Mouse (Mus musculus) heart, postnatal 14 days (tissue): ENCODE data around the gene Gm6217. TPM values are rescaled to one million over a fixed set of nuclear protein-coding genes. Genes with fewer than 3 reads are reported as not detected.
"Not testable (repeated sequence)": the region's sequence is repeated elsewhere in the genome, so short reads cannot be mapped to it uniquely, and the experiment has no call there.

Experiments
- DNase-seq, 2 experiments: peaks; one replicate each; pipeline ENCODE4 v3.0.0; 2021 to 2022
- intact Hi-C: fragments of 180-260 bp; cut with DNase I; formaldehyde crosslinking; loops from one replicate; pipeline ENCODE4 v1.15.1; 2025
- long read RNA-seq, 2 experiments: library from polyadenylated mRNA; stranded (forward); transcript quantifications; one replicate each; pipeline ENCODE4 v2.0.0; 2021
- total RNA-seq, 2 experiments: library from RNA; stranded (reverse); gene quantifications; 2 replicates each; pipeline ENCODE4 v1.2.3; 2021

Gene Gm6217
- not detected for total RNA-seq
- long read RNA-seq, experiment 1 = 0 reads
- long read RNA-seq, experiment 2 = 0 reads

DNA sequence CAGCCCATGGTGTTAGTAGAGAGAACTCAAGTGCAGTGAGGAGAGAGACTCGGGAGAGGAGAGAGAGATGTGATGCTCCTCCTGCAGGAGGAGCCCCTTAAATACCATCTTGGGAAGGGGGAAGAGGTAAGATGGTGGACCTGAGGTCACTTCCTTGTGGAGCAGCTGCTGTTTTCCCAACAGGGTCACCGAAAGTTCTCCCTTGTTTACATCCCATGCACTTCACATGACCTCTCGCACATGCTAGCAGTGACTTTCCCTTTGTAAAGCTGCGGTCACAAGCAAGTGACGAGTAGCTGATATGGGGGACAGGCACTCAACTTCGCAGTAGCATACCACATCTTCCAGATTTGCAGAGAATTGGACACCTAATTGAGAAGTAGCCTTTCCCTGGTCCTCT, at the start of gene Gm6217:
Gm6217 (minus strand) TSS at position 74 of the 400 bp plus-strand sequence.
- DNase-seq, intact Hi-C loops: not testable (repeated sequence)

DNA sequence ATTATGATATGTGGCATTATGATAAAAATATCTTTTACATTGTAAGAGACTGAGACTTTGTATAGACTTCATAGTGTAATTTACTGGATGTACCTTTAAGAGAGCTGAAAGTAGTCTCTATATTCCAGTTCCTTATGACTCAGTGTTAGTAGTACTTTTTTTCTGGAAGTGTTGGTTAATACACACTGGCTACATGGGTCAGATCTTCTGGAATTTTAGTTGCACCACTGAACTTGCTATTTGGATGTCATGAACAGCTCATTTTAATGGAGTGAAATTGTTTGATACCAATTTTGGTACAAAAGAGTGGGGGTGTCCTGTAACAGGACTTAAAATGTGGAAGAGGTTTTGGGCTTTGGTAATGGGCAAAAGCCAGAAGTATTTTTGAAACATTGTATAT, 46.6 kb upstream of the Gm6217 start:
- intact Hi-C loops = no loop called here
- DNase-seq = no peak

DNA sequence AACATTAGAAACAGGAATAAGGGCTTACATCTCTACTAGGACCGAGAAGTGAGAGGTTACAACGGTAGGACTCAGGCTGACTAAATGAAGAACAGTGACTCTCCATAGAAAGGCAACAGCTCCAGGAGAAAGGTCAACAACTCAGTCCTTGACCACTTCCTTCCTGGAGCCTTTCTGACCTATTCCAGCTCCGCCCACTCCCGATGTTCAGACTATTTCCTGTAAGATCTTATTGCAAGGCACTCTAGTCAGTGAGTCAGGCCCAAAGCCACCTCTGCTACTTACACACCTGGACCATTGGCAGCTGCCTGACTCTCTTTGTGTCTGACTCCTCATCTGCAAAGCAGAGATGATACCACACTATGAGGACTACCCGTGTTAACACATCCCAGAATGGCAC, 44.6 kb upstream of the Gm6217 start:
- intact Hi-C loops = no loop called here
- no peak for DNase-seq

DNA sequence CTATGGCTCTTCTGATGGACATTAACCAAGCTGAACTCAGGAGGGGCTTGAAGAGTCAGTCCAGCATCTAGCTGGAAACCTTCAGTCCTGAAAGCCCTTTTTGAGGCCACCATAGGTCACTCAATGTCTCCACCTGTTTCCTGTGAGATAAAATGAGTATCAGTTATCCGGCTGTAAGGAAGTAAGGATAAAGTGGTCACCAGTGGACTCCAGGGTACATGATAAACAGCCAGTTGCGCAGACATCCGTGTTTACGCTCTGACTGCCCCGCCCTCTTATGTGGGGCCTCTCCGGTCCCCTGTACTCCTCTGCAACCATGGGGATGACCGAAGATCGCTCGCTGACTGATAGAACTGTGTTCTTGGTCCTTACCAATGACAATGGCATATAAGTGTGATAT, 43.1 kb upstream of the Gm6217 start:
- intact Hi-C loops = no loop called here
- DNase-seq = no peak

DNA sequence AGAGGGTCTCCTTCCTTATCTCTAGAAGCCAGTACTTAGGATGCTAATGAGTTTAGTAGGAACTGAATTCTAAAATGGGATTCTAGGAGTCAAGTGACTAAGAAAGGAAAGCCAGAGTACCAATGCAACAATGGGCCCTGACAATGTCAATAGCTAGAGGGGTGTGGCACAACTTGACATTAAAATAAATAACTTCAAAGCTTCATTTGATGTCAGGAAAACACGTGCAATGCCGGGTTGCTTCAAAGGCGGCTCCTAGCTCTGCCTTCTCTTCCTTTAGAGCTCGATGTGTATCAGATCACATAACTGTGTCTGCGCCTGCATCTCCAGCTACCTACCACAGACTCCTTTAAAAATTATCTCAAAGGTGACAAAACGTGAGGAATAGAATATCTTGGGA, 42.7 kb upstream of the Gm6217 start:
- intact Hi-C loops = no loop called here
- no peak for DNase-seq

DNA sequence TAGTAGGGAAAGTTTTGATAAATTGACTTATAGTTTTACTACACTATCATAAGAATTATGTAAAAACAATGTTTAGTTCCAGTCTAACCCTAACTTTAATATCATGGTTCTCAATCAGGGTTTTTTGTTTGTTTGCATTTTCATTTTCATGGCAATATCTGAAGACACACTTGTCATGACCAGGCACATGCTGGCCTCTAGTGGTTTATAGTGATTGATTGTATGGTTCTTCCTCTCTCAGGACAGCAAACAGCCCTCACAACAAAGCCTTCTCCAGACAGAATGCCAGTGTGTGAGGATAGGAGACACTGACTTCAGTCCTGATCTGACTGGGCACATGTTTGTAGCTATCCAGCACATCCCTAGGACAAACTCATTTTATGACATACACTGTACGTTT, 42.0 kb upstream of the Gm6217 start:
- intact Hi-C loops = no loop called here
- no peak for DNase-seq

DNA sequence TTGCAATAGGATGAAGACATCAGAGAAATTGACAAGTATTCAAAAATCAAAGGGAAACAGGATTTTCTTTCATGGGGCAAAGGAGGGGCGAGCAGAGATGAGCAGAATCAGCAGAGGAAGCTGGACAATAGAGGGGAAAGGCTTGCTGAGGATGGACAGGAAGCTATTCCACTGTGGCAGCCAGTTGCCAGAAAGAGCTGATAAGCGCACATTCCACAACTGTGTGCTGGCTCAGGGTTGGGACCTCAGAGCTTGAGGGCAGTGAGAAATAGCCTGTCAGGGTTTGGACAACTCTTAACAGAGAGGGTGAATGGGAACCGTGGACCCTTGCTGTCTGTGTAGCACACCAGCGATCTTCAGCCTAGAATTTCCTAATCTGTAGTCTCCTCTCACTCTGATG, 40.8 kb upstream of the Gm6217 start:
- peak; percentile 11 to 38 for DNase-seq
- intact Hi-C loops = no loop called here

DNA sequence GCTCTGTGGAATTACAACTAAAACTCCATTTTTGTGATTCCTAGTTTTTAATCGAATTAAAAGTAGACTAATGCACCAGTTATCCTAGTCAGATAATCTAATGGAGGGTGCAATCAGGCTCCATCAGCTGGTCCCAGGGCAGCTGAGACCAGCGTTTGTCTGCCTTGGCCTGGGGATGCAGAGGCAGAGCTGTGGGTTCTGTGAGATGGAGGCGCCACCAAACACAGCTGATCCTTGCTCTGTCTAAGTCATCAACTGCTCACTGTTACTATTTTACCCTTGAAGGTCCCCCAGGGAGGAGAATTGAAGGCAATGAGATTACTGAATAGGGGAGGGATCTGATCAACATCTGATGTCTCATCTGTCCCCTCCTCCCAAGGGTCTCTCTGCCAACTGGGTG, 35.2 kb upstream of the Gm6217 start:
- DNase-seq = no peak
- intact Hi-C loops = no loop called here

DNA sequence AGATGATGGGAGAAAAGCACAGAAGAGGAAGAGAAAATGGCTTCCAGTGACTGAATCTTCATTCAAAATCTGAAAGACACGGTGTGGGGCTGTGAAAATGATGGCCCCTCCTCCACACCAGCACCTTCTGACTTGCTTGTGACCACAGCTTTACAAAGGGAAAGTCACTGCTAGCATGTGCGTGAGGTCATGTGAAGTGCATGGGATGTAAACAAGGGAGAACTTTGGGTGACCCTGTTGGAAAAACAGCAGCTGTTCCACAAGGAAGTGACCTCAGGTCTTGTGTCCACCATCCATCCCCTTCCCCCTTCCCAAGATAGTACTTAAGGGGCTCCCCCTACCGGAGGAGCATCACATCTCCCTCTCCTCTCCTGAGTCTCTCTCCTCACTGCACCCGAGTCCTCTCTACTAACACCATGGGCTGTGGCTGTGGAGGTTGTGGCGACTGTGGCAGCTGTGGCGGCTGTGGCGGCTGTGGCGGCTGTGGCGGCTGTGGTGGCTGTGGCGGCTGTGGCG, 28.7 kb upstream of the Gm6217 start, which contains the start of gene Gm47955:
Gm47955 (plus strand) TSS at position 417 of the 516 bp plus-strand sequence.
- DNase-seq = no peak
- intact Hi-C loops = no loop called here

DNA sequence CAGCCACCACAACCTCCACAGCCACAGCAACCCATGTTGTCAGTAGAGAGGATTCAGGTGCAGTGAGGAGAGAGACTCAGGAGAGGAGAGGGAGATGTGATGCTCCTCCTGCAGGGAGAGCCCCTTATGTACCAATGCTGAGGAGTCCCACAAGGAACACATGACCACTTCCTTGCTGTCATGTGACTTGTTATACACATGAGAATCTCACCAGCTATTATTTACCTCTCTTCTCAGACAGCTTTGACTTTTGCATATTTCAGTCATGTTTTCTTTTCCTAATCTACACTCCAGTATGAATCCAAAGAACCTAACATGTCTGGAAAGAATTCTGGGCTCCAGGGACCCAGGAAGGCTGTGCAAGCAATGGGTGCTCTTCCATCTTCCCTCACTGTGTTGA, 24.7 kb upstream of the Gm6217 start, which contains the start of gene Gm7544:
Gm7544 (minus strand) TSS at position 101 of the 400 bp plus-strand sequence.
- intact Hi-C loops, DNase-seq: not testable (repeated sequence)

DNA sequence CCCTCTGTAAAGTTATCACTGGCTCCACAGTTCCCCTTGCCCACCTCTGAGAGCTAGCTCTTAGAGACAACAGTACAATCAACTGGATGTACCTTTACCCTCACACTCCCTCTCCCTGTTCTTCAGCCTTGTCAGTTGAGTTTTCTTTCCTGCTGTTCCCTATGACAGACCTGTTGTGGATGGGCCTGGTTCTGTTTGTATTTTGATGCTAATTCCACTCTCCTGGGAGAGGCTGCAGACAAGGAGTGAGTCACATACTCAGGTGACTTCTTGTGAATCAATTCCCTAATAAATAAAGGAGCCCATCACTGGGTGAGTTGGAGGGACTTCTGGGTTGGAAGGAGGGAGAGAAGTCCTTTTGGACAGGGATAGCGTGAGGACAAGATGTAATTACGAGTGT, 17.4 kb upstream of the Gm6217 start:
- no peak for DNase-seq
- intact Hi-C loops = no loop called here

DNA sequence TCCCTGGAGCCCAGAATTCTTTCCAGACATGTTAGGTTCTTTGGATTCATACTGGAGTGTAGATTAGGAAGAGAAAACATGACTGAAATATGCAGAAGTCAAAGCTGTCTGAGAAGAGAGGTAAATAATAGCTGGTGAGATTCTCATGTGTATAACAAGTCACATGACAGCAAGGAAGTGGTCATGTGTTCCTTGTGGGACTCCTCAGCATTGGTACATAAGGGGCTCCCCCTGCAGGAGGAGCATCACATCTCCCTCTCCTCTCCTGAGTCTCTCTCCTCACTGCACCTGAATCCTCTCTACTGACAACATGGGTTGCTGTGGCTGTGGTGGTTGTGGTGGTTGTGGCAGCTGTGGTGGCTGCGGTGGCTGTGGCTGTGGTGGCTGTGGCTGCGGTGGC, 14.8 kb upstream of the Gm6217 start:
- intact Hi-C loops, DNase-seq: not testable (repeated sequence)

DNA sequence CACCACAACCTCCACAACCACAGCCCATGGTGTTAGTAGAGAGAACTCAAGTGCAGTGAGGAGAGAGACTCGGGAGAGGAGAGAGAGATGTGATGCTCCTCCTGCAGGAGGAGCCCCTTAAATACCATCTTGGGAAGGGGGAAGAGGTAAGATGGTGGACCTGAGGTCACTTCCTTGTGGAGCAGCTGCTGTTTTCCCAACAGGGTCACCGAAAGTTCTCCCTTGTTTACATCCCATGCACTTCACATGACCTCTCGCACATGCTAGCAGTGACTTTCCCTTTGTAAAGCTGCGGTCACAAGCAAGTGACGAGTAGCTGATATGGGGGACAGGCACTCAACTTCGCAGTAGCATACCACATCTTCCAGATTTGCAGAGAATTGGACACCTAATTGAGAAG, 12.1 kb upstream of the Gm6217 start, which contains the start of gene A030003K21Rik:
A030003K21Rik (minus strand) TSS at position 94 of the 400 bp plus-strand sequence.
- DNase-seq = not testable (repeated sequence)

DNA sequence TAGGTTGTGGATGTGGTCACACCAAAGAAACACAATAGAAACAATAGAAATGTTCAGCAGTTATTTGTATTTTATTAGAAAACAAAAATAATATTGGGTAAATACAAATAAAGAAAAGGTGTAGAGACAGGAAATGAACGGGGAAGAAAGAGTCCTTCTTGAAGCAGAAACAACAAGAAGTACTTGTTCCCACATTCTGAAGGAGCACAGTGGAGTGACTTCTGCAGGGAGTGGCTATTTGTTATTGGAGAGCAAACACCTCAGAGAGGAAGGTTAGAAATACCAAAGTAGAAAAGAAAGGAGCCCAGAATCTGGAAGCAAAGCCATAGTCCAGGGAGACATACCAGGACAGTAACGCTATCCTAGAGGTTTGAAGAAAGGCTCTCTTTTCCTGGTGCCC, 11.3 kb upstream of the Gm6217 start:
- intact Hi-C loops, DNase-seq: not testable (repeated sequence)

More for the DNA sequence above, 12.1 kb upstream of the Gm6217 start, which contains the start of gene A030003K21Rik:
- intact Hi-C loops = not testable (repeated sequence)

DNA sequence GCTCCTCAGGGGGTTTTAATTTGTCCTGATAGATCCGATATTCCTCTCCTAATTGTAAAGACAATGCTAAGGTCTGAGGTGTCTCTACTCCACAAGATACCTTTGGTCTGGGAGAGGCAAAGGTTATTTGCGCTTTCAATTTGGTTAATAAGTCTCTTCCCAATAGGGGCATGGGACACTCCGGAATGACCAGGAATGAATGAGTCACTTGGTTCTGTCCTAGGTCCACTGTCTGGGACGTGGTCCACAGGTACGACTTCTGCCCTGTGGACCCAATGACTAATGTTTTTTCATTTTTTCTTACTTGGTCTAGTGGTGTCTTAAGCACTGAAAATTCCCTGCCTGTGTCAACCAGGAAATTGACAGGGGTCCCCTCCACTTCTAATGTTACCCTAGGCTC, 7.5 kb upstream of the Gm6217 start:
- intact Hi-C loops = no loop called here
- DNase-seq = no peak

DNA sequence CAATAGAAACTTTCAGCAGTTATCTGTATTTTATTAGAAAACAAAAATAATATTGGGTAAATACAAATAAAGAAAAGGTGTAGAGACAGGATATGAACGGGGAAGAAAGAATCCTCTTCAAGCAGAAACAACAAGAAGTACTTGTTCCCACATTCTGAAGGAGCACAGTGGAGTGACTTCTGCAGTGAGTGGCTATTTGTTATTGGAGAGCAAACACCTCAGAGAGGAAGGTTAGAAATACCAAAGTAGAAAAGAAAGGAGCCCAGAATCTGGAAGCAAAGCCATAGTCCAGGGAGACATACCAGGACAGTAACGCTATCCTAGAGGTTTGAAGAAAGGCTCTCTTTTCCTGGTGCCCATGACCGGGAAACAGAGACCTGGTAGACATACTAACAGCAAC, 641 bp downstream of the Gm6217 start:
- DNase-seq, intact Hi-C loops: not testable (repeated sequence)

DNA sequence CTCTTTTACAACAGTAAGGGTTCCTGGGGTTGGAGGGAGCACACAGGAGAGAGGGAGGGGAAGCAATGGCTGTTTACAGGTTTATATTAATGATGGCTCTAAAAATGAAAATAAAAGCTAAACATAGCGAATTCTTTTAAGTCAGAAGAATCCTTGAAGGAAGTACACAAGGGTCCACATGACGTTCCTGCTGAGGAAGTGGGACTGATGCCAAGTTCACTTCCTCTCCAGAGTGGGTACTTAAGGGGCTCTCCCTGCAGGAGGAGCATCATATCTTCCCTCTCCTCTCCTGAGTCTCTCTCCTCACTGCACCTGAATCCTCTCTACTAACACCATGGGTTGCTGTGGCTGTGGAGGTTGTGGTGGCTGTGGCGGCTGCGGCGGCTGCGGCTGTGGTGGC, 6.5 kb downstream of the Gm6217 start, which contains the start of gene A030014E15Rik:
A030014E15Rik (plus strand) TSS at position 268 of the 400 bp plus-strand sequence.
- intact Hi-C loops = no loop called here
- DNase-seq = peak in 1 of 2 experiments; percentile 7

DNA sequence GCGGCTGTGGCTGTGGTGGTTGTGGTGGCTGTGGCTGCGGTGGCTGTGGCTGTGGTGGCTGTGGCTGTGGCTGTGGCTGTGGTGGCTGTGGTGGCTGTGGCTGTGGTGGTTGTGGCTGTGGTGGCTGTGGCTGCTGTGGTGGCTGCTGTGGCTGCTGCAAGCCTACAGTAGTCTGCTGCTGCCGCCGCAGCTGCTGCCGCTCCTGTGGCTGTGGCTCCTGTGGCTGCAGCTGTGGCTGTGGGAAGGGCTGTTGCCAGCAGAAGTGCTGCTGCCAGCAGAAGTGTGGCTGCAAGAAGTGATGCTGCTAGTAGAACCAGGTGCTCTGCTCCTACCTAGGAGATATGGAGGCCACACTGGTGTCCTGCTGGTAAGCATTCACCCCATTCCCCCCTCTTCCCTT, 17.8 kb downstream of the Gm6217 start:
- DNase-seq, intact Hi-C loops: not testable (repeated sequence)

DNA sequence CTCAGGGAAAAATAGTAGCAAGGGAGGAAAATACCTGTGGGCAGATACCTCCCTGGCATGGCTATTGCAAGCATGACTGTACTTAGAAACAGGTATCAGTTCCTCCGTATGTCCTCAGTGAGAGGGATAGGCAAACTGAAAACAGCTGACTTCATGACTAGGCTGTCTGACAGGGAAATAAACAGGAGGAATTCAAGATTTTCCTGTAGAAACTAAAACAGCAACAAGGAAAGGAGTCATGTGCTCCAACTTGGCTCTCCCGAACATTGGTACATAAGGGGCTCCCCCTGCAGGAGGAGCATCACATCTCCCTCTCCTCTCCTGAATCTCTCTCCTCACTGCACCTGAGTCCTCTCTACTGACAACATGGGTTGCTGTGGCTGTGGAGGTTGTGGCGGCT, 18.2 kb downstream of the Gm6217 start, which contains the start of gene A030005L19Rik:
A030005L19Rik (plus strand) TSS at position 301 of the 400 bp plus-strand sequence.
- no peak for DNase-seq
- intact Hi-C loops = no loop called here

DNA sequence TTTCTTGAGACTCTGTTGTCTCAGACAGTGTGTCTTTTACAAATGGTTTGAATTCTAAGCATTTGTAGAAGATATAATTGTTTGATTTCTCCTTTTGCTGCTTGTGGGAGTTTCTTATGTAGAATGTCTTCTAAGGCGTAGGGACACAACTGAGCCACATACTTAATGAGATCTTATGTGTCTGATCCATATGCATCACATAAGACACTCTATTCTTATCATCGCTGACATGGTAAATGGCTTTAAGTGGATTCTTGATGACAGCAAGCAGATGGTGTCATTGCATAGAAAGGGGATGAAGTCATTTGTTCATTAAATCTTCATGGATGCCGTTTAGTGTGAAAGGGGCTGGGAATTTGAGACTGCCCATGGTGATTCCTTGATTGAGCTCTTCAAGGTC, 25.3 kb downstream of the Gm6217 start:
- no peak for DNase-seq
- intact Hi-C loops = no loop called here

DNA sequence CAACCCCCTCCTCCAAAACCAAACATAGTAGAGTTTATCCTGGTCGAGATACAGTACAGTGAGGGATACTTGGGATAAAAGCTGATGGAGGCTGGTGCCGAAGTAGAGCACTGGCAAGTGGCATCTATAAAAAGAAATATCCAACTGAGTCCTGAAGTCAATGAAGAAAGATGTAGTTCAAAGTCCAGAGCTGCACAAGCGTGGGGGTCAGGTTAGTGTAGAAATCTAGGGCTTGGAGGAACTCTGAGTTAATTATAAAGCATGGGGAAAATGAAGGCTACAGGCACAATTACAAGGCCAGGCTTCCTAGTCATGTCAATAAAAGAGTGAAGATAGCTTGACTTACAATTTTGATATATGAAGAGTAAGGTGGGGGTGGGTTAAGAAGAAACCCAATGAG, 30.0 kb downstream of the Gm6217 start:
- no peak for DNase-seq
- intact Hi-C loops = no loop called here

DNA sequence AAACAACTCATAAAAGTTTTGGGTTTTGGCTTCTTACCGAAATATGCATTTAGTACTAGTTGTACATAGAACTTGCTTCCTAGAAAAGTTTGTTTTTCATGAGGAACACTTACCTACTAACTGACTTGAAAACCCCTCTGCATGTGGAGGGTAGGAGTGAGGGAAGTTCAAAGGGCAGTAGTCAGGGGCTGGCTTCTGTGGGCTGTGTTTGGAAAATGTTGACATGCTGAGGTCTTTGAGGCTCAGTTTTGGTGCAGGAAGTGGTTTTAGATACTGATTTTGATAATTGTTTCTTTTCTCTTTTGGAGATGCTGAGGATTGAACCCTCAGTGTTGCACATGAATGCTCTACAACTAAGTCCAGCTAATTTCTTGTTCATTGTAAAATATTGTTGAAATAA, 30.6 kb downstream of the Gm6217 start:
- no peak for DNase-seq
- intact Hi-C loops = no loop called here
